Mouse (Mus musculus): ENCODE data around the gene Gpbp1l1. TPM values are rescaled to one million over a fixed set of nuclear protein-coding genes. Genes with fewer than 3 reads are reported as not detected.

Gpbp1l1 gene
- total and polyA plus RNA-seq, 3 experiments: 31.3 to 60.2 (median 34.7) TPM

GRCm38 (mm10) chr4:116596978-116597881, 39.8 kb downstream of the Gpbp1l1 start (continued):
- TF ChIP-seq BHLHE40 (IDR thresholded peaks at IDR 0.05; ENCODE audit: low read depth, low read length) (peak; percentile 22), ELF1 (IDR thresholded peaks at IDR 0.05; ENCODE audit: low read depth, low read length) (peak; percentile 96), TBP (conservative IDR thresholded peaks at IDR 0.05; ENCODE audit: low read depth, low read length) (peak; percentile 67; the same call in 1 of the 2 replicates), IRF4 (IDR thresholded peaks at IDR 0.05; ENCODE audit: low read depth, low read length) (peak; percentile 44), NRF1 (IDR thresholded peaks at IDR 0.05; ENCODE audit: low read depth, low read length) (peak; percentile 50), E2F4 (IDR thresholded peaks at IDR 0.05; ENCODE audit: insufficient replicate concordance, low read depth, low read length) (no peak), MYC (IDR thresholded peaks at IDR 0.05; ENCODE audit: low read depth, low read length) (0 out of 2 replicates have a peak, but pooled peaks have one; percentile 23), JUN (IDR thresholded peaks at IDR 0.05; ENCODE audit: insufficient read depth, low read depth, low read length) (no peak), MAZ (IDR thresholded peaks at IDR 0.05; ENCODE audit: low read depth, low read length) (peak; percentile 97), KAT2A (IDR thresholded peaks at IDR 0.05; ENCODE audit: insufficient replicate concordance, low read length) (peak; percentile 79; the same call in 1 of the 2 replicates)

- H3K36me3 ChIP-seq (replicated peaks in 1 of 2; ENCODE audit: control insufficient read depth in 1 of 2, insufficient read depth in 1 of 2, low read length in 1 of 2): peaks cover 43 to 87% of the 10 kb centered on the region in 2 experiments
- peaks cover 0 to 16% of the 10 kb centered on the region in 2 experiments; a peak in 2 of 4 replicates for H3K4me1 ChIP-seq (ENCODE audit: control insufficient read depth in 1 of 2, insufficient read depth in 2 of 2)
- DNase-seq (ENCODE audit: extremely low read depth): no peak
- no peak overlapping the region for H3K4me2 ChIP-seq (ENCODE audit: insufficient read depth, low read depth, poor library complexity, severe bottlenecking)
- H3K9ac ChIP-seq (ENCODE audit: insufficient read depth, low read depth): no peak overlapping the region
- H3K79me2 ChIP-seq (replicated peaks; ENCODE audit: control insufficient read depth, extremely low read depth, insufficient read depth, poor library complexity, severe bottlenecking): peaks cover 44% of the 10 kb centered on the region
- in situ Hi-C loops (cut with MboI; ENCODE audit: low pct_ligation_motif_present, low pct_unique_long_range_greater_than_20kb, low sequenced_read_pairs): no loop called here
- no peak for TF ChIP-seq BHLHE40 (IDR thresholded peaks at IDR 0.05; ENCODE audit: low read depth, low read length)
- no peak for TF ChIP-seq MAX (IDR thresholded peaks at IDR 0.05; ENCODE audit: low read length)
- no peak for TF ChIP-seq CHD2 (IDR thresholded peaks at IDR 0.05; ENCODE audit: low read length)
- TF ChIP-seq MYC (IDR thresholded peaks at IDR 0.05; ENCODE audit: low read depth, low read length): no peak
- no peak for TF ChIP-seq KAT2A (IDR thresholded peaks at IDR 0.05; ENCODE audit: insufficient replicate concordance, low read length)
- TF ChIP-seq ZNF384 (IDR thresholded peaks at IDR 0.05; ENCODE audit: low read depth, low read length): no peak
- no peak for TF ChIP-seq TCF12 (IDR thresholded peaks at IDR 0.05; ENCODE audit: low read depth, low read length)
- TF ChIP-seq HCFC1 (IDR thresholded peaks at IDR 0.05; ENCODE audit: low read depth, low read length): no peak
- no peak for TF ChIP-seq GABPA (IDR thresholded peaks at IDR 0.05; ENCODE audit: insufficient replicate concordance, low read depth, low read length)
- no peak for TF ChIP-seq PAX5 (IDR thresholded peaks at IDR 0.05; ENCODE audit: low read length)
- TF ChIP-seq SIN3A (IDR thresholded peaks at IDR 0.05; ENCODE audit: low read length): no peak
- no peak for TF ChIP-seq MAFK (IDR thresholded peaks at IDR 0.05; ENCODE audit: insufficient replicate concordance, low read length)
- TF ChIP-seq SMC3 (IDR thresholded peaks at IDR 0.05; ENCODE audit: low read depth, low read length): no peak
- no peak for TF ChIP-seq ELF1 (IDR thresholded peaks at IDR 0.05; ENCODE audit: low read depth, low read length)
- no peak for TF ChIP-seq MAZ (IDR thresholded peaks at IDR 0.05; ENCODE audit: low read depth, low read length)
- no peak for TF ChIP-seq NRF1 (IDR thresholded peaks at IDR 0.05; ENCODE audit: low read depth, low read length)
- no peak for TF ChIP-seq POLR2A (IDR thresholded peaks at IDR 0.05; ENCODE audit: low read depth, low read length)
- H3K27me3 ChIP-seq (replicated peaks): no peaks in the 10 kb centered on the region
- H3K27ac ChIP-seq (ENCODE audit: insufficient read depth, low read depth): no peak overlapping the region
- dilution Hi-C loops (cut with MboI; ENCODE audit: extremely low pct_ligation_motif_present, extremely low pct_unique_long_range_greater_than_20kb, low sequenced_read_pairs): no loop called here
- H3K9me3 ChIP-seq (replicated peaks; ENCODE audit: low read length): no peaks in the 10 kb centered on the region
- H3K4me3 ChIP-seq (replicated peaks in 1 of 3; ENCODE audit: low read depth in 2 of 3, low read length in 2 of 3, poor library complexity in 1 of 3): no peak overlapping the region
Observed at GRCm38 (mm10) chr4:116612621-116613020, 55.2 kb downstream of the Gpbp1l1 start.

Measured in CH12.LX (cell line).